Mouse (Mus musculus): ENCODE data around the gene Nfatc4.
A peak's percentile ranks its signal among the peaks of the same experiment; 100 is the strongest.

DNA sequence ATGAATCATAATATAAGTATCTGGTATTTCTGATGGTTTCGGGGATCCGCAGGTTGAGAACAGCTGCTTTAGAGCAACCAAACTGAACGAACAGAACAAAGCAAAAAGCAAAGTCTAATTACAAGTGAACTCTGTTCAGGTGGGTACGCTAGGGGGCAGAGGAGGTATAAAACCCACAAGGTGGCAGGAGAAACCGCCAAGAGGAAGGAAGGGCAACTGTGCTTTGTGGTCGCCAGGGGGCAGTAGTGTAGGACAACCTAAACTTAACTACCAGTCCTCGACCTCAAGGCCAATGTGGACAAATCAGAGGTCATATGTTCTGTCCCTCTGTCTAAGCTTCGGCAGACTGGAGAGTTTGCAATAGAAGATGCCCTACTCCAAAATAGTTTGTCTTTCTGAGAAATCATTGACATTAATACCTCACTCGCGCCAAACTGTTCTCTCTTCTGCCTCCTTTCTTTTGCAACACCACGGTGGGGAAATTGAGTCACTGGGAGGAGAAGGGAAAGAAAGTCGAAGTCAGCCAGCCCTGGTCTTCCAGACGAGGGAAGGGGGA is 431 bp upstream of the Nfatc4 start:
- no peak for TF ChIP-seq POLR2A (IDR thresholded peaks at IDR 0.05; ENCODE audit: low read depth, low read length)
- TF ChIP-seq CTCF (IDR thresholded peaks at IDR 0.05; ENCODE audit: extremely low read depth, insufficient read length, insufficient replicate concordance, low read depth, low read length) = peak; percentile 94; the same call in 1 of the 2 replicates
